Mouse (Mus musculus): ENCODE data around the gene Jak1. TPM values are rescaled to one million over a fixed set of nuclear protein-coding genes. Genes with fewer than 3 reads are reported as not detected.

The Jak1 gene
- polyA plus RNA-seq, 1 experiment from 2014 or later, result 53.2 TPM

DNA sequence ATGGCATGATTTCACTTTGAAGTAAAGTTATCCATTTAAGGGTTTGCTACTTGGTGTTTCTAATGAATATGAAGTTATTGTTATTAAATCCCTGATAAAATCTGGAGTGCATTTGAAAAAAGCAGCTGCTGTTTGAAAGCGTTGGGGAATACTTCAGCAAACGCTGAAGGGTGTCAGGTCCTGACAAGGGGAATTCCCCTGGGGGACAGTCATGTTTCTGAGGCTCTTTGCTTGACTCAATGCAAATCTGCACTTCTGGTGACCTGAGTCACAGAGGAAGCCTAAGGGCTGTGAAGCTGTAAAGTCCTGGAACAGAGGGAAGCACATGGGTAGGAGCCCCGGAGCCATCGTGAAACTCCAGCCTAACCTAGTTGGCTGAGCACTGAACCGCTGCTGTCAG lies 123.3 kb downstream of the Jak1 start:
- no peaks in the 10 kb centered on the region for H3K36me3 ChIP-seq
- WGBS, result 65% methylated on average over 5 of the region's 5 CpGs
- no peak overlapping the region for H3K9ac ChIP-seq
- no peaks in the 10 kb centered on the region for H3K9me3 ChIP-seq (replicated peaks)
- H3K4me1 ChIP-seq (replicated peaks), result peaks cover 2% of the 10 kb centered on the region; the same call in 1 of the 2 replicates
- H3K27ac ChIP-seq, result no peak overlapping the region
- ATAC-seq (replicated peaks; ENCODE audit: insufficient number of reproducible peaks, insufficient read depth, low FRiP score, low read depth), result no peak
- no peak overlapping the region for H3K4me2 ChIP-seq
- no peaks in the 10 kb centered on the region for H3K27me3 ChIP-seq
- H3K4me3 ChIP-seq, result no peak overlapping the region

DNA sequence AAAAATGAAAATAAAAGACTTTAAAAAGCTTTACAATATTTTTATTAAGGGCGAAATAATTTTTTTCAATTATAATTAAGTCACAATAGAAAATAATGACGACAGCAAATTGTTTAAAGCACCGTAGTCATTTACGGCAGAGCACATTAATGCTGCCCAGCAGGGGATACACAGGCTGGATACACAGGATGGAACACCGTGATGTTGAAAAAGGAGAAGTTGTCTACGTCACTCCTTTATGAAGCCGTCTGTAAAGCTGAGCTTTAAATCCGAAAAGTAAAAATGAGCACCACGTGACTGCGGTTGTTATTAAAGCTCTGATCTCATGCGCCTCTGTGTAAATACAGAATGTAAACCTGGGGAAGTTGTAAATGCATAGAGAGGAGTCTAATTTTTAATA lies 127.1 kb downstream of the Jak1 start:
- no peak for ATAC-seq (replicated peaks; ENCODE audit: insufficient number of reproducible peaks, insufficient read depth, low FRiP score, low read depth)
- 86% methylated on average over 11 of the region's 11 CpGs for WGBS
- H3K36me3 ChIP-seq, result no peaks in the 10 kb centered on the region

DNA sequence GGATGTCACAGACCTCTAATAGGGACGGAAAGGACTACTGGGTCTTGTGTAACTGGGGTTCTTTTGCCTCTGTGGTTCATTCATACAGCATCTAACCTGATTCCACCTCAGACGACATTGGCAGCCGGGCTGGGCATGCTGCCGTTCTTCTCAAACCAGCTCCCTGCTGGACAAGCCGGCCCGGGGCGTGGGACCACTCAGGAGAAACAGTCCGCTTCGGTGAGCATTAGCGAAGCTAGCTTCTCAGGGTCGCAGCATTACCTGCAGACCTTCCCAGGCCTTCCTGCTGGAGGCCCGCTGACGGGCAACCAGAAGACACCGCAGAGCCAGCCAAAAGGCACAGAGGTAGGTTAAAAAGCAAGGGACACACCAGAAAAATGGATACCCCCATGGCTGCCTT lies 129.2 kb downstream of the Jak1 start:
- Histone ChIP-seq H3K4me1 (replicated peaks) (no peaks in the 10 kb centered on the region), H3K36me3 (no peaks in the 10 kb centered on the region), H3K9ac (no peak overlapping the region), H3K4me2 (no peak overlapping the region), H3K9me3 (replicated peaks) (no peaks in the 10 kb centered on the region), H3K27me3 (no peaks in the 10 kb centered on the region), H3K27ac (no peak overlapping the region), H3K4me3 (no peak overlapping the region)
- 89% methylated on average over 14 of the region's 14 CpGs for WGBS
- no peak for ATAC-seq (replicated peaks; ENCODE audit: insufficient number of reproducible peaks, insufficient read depth, low FRiP score, low read depth)

More for the DNA sequence above, 127.1 kb downstream of the Jak1 start:
- no peaks in the 10 kb centered on the region for H3K4me1 ChIP-seq (replicated peaks)
- no peak overlapping the region for H3K4me2 ChIP-seq
- H3K27ac ChIP-seq, result no peak overlapping the region
- H3K4me3 ChIP-seq, result no peak overlapping the region
- H3K9ac ChIP-seq, result no peak overlapping the region
- H3K27me3 ChIP-seq, result no peaks in the 10 kb centered on the region
- no peaks in the 10 kb centered on the region for H3K9me3 ChIP-seq (replicated peaks)

DNA sequence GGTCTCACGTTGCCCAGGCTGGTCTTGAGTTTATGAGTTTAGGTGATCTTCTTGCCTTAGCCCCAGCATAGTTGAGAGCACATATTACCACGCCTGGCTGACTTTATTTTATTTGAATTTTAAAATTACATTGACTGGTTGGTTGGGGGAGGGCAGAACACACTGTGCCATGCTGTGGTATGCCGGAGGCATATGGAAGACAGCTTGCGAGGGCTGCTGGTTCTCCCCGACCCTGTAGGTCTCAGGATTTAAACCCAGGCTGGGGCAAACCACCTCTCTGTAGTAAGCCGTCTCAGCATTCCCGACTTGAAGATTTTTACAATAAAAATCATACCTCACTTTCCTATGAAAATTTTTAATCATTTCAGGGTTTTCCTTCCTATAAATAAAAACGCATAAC lies 130.1 kb downstream of the Jak1 start:
- no peak for ATAC-seq (replicated peaks; ENCODE audit: insufficient number of reproducible peaks, insufficient read depth, low FRiP score, low read depth)
- Histone ChIP-seq H3K36me3 (0 out of 2 replicates have a peak, but pooled peaks cover 3% of the 10 kb centered on the region), H3K27me3 (no peaks in the 10 kb centered on the region), H3K4me1 (replicated peaks) (no peaks in the 10 kb centered on the region), H3K9ac (no peak overlapping the region), H3K4me3 (no peak overlapping the region), H3K4me2 (no peak overlapping the region), H3K9me3 (replicated peaks) (no peaks in the 10 kb centered on the region), H3K27ac (no peak overlapping the region)
- 90% methylated on average over 8 of the region's 8 CpGs for WGBS

DNA sequence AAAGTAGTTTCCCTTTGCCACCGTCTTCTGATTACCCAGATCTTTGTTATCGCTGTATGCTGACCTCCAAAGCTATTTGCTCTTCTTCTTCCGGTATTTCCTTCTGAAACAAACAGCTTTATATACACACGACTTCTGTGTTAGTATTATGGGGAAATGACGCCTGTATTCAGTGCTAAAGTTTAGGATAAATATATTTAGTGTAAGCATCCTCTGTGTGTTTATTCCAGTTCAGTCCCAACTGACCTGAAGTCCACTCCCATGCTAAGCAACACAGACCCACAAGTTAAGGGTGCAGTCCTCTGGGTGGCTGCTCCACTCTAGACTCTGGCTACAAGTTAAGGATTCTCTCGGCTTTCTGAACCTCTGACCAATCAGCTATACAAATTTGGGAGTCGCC lies 144.1 kb downstream of the Jak1 start:
- no peak overlapping the region for H3K27ac ChIP-seq
- H3K9ac ChIP-seq, result no peak overlapping the region
- H3K9me3 ChIP-seq (replicated peaks), result no peaks in the 10 kb centered on the region
- no peaks in the 10 kb centered on the region for H3K27me3 ChIP-seq
- H3K4me2 ChIP-seq, result no peak overlapping the region
- no peaks in the 10 kb centered on the region for H3K36me3 ChIP-seq
- 86% methylated on average over 7 of the region's 7 CpGs for WGBS
- no peak overlapping the region for H3K4me3 ChIP-seq
- ATAC-seq (replicated peaks; ENCODE audit: insufficient number of reproducible peaks, insufficient read depth, low FRiP score, low read depth), result no peak
- H3K4me1 ChIP-seq (replicated peaks), result peaks cover 7% of the 10 kb centered on the region; the same call in 1 of the 2 replicates

DNA sequence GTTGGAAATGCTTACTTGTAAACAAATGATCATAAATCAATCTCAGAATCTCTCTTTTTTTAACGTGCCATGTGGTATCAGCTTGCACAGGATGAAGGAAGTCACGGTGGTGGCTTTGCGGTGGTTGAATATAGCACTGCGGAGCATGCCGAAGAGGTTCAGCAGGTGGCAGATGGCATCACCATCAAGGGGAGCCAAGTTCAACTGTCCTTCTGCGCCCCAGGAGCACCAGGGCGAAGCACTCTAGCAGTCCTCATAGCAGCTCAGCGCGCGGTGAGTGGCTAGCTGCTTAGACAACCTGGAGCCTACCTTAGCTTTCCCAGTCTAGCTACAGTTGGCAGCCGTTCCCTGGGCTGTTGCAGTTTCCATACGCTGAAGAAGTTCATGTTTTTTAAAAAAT lies 158.0 kb downstream of the Jak1 start:
- Histone ChIP-seq H3K27ac (no peak overlapping the region), H3K9ac (no peak overlapping the region), H3K4me1 (replicated peaks) (no peaks in the 10 kb centered on the region), H3K36me3 (peaks cover 14% of the 10 kb centered on the region), H3K9me3 (replicated peaks) (peaks cover 9% of the 10 kb centered on the region; the same call in 1 of the 2 replicates), H3K27me3 (no peaks in the 10 kb centered on the region), H3K4me3 (no peak overlapping the region), H3K4me2 (no peak overlapping the region)
- WGBS, result 85% methylated on average over 12 of the region's 12 CpGs
- no peak for ATAC-seq (replicated peaks; ENCODE audit: insufficient number of reproducible peaks, insufficient read depth, low FRiP score, low read depth)

Other genes with a start within 250 kb of the Jak1 start
- not detected in 2 replicates for gene Gm10577, start 244.6 kb downstream of the Jak1 start, polyA plus RNA-seq (2015; fragmentation: Nextera tagmentation; extraction: Ambion mirVana)
- 3.2 and 5.4 TPM in 2 replicates for gene Raver2, start 196.3 kb downstream of the Jak1 start, polyA plus RNA-seq (2015; fragmentation: Nextera tagmentation; extraction: Ambion mirVana)
- 19.7 and 21.3 TPM in 2 replicates for gene Ak4, start 154.0 kb upstream of the Jak1 start, polyA plus RNA-seq (2015; fragmentation: Nextera tagmentation; extraction: Ambion mirVana)
- gene Dnajc6, start 231.4 kb upstream of the Jak1 start, polyA plus RNA-seq (2015; fragmentation: Nextera tagmentation; extraction: Ambion mirVana), result 0.43 and 1.9 TPM in 2 replicates